Mouse (Mus musculus): ENCODE measurements around the gene Asb8. TPM values are rescaled to one million over a fixed set of nuclear protein-coding genes. Genes with fewer than 3 reads are reported as not detected.

The Asb8 gene
- total and polyA plus RNA-seq, 2 experiments, result 10.8 to 32.9 TPM

DNA sequence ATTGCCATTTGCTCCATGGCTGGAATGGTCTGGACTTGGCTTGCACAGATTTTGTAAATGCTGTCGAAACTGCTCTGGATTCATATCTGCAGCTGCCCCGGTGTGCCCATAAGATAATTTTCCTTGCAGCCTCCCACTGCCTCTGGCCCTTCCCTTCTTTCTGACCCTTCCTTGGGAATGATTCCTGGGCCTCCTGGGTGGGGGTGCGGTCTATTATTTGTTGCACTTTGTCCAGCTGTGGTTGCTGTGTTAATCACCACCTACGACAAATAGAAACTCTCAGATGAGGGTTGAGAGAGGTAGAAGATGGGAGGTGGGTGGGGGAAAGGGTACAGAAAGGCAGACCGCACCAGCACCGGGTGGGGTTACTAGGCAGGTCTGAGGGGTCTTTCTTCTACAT lies 58.2 kb downstream of the Asb8 start:
- 75% methylated on average over 6 of the region's 6 CpGs for WGBS
- no peaks in the 10 kb centered on the region for H3K27me3 ChIP-seq (ENCODE audit: control insufficient read depth, insufficient read depth, low read length)
- H3K79me2 ChIP-seq (ENCODE audit: control insufficient read depth, insufficient read depth, low read length), result no peaks in the 10 kb centered on the region
- H3K4me1 ChIP-seq (ENCODE audit: control insufficient read depth, insufficient read depth, low read length), result peaks cover 3% of the 10 kb centered on the region; the same call in 1 of the 2 replicates
- no peak overlapping the region for H3K27ac ChIP-seq (replicated peaks; ENCODE audit: insufficient read depth, low read depth, low read length)
- H3K36me3 ChIP-seq (ENCODE audit: control insufficient read depth, insufficient read depth, low read length), result no peaks in the 10 kb centered on the region
- no peak overlapping the region for H3K4me3 ChIP-seq (ENCODE audit: insufficient read depth, low read depth, low read length)
- no peak for DNase-seq (ENCODE audit: extremely low read depth, low read depth, low spot score)
- TF ChIP-seq POLR2A (IDR thresholded peaks at IDR 0.05; ENCODE audit: extremely low read depth, insufficient read depth, low read length) (no peak), CTCF (IDR thresholded peaks at IDR 0.05; ENCODE audit: low read depth, low read length) (no peak)
- no peak overlapping the region for H3K9ac ChIP-seq (ENCODE audit: low read depth, low read length)

DNA sequence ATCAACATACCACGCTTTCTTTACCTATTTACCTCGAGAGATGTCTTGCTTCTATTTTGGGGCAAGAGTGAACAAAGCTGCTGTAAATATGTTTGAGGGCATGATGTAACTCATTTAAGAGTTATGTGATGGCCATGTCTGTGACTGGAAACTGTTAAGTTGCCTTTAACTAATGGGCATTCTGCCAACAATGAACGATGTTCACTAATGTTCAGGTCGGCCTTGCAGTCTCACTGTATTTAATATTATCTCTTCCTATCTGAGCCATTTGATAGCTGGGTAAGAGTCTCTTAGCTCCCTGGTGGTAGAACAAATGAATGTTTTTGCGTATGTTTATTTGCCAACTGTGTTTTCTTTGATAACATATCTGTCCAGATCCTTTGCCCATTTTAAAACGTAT lies 58.9 kb downstream of the Asb8 start:
- Histone ChIP-seq H3K27ac (replicated peaks; ENCODE audit: insufficient read depth, low read depth, low read length) (no peak overlapping the region), H3K4me1 (ENCODE audit: control insufficient read depth, insufficient read depth, low read length) (peaks cover 3% of the 10 kb centered on the region; the same call in 1 of the 2 replicates), H3K79me2 (ENCODE audit: control insufficient read depth, insufficient read depth, low read length) (no peaks in the 10 kb centered on the region), H3K27me3 (ENCODE audit: control insufficient read depth, insufficient read depth, low read length) (no peaks in the 10 kb centered on the region), H3K4me3 (ENCODE audit: insufficient read depth, low read depth, low read length) (no peak overlapping the region), H3K36me3 (ENCODE audit: control insufficient read depth, insufficient read depth, low read length) (no peaks in the 10 kb centered on the region), H3K9ac (ENCODE audit: low read depth, low read length) (no peak overlapping the region)
- TF ChIP-seq POLR2A (IDR thresholded peaks at IDR 0.05; ENCODE audit: extremely low read depth, insufficient read depth, low read length) (no peak), CTCF (IDR thresholded peaks at IDR 0.05; ENCODE audit: low read depth, low read length) (no peak)
- 69% methylated on average over 6 of the region's 6 CpGs for whole genome bisulfite sequencing
- DNase-seq (ENCODE audit: extremely low read depth, low read depth, low spot score), result no peak

DNA sequence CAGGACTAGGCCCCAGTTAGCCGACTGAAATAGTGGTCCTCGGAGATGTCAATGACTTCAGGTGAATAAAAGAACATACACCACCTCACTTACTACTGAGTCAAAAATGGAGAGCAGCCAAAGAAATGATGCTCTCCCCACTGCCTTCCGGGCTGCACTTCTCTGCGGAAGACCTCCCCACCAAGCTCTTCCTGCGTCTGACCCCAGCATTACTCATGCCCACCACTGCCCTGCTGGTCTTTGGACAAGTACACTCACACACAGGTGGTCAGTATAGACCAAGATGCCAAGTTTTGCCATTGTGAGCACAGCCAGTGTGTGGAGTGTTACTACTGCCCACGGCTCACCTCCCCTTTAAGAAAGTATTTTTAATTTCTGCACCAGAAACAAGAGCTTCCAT lies 63.0 kb downstream of the Asb8 start:
- WGBS, result 89% methylated on average over 6 of the region's 6 CpGs

DNA sequence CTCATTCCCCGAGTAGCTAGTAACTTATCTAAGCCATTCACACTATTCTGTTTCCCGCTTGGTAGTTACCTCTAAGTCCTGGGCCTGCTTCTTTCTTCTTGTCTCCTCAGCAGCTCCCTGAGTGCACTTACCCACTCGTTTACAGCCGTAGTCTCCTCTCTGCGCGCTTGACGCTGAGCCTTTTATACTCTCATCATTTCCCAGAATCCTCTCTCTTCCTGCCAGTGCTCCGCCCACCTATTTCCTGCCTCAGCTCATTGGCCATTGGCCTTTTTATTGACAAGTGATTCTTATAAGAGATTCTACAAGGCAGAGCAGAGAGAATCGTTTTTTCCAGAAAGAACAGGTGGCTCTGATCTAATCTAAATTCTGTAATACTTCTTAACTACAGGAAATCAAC lies 66.9 kb downstream of the Asb8 start:
- no peak for DNase-seq (ENCODE audit: extremely low read depth, low read depth, low spot score)
- Histone ChIP-seq H3K27me3 (ENCODE audit: control insufficient read depth, insufficient read depth, low read length) (no peaks in the 10 kb centered on the region), H3K79me2 (ENCODE audit: control insufficient read depth, insufficient read depth, low read length) (no peaks in the 10 kb centered on the region), H3K4me1 (ENCODE audit: control insufficient read depth, insufficient read depth, low read length) (no peaks in the 10 kb centered on the region), H3K4me3 (ENCODE audit: insufficient read depth, low read depth, low read length) (no peak overlapping the region), H3K36me3 (ENCODE audit: control insufficient read depth, insufficient read depth, low read length) (no peaks in the 10 kb centered on the region), H3K27ac (replicated peaks; ENCODE audit: insufficient read depth, low read depth, low read length) (no peak overlapping the region), H3K9ac (ENCODE audit: low read depth, low read length) (no peak overlapping the region)
- 92% methylated on average over 9 of the region's 9 CpGs for WGBS
- TF ChIP-seq CTCF (IDR thresholded peaks at IDR 0.05; ENCODE audit: low read depth, low read length), result no peak
- no peak for TF ChIP-seq POLR2A (IDR thresholded peaks at IDR 0.05; ENCODE audit: extremely low read depth, insufficient read depth, low read length)

More for the DNA sequence above, 63.0 kb downstream of the Asb8 start:
- Histone ChIP-seq H3K27me3 (ENCODE audit: control insufficient read depth, insufficient read depth, low read length) (no peaks in the 10 kb centered on the region), H3K79me2 (ENCODE audit: control insufficient read depth, insufficient read depth, low read length) (no peaks in the 10 kb centered on the region), H3K36me3 (ENCODE audit: control insufficient read depth, insufficient read depth, low read length) (no peaks in the 10 kb centered on the region), H3K4me1 (ENCODE audit: control insufficient read depth, insufficient read depth, low read length) (no peaks in the 10 kb centered on the region), H3K4me3 (ENCODE audit: insufficient read depth, low read depth, low read length) (no peak overlapping the region), H3K9ac (ENCODE audit: low read depth, low read length) (no peak overlapping the region), H3K27ac (replicated peaks; ENCODE audit: insufficient read depth, low read depth, low read length) (no peak overlapping the region)
- TF ChIP-seq POLR2A (IDR thresholded peaks at IDR 0.05; ENCODE audit: extremely low read depth, insufficient read depth, low read length), result no peak
- no peak for TF ChIP-seq CTCF (IDR thresholded peaks at IDR 0.05; ENCODE audit: low read depth, low read length)
- no peak for DNase-seq (ENCODE audit: extremely low read depth, low read depth, low spot score)

DNA sequence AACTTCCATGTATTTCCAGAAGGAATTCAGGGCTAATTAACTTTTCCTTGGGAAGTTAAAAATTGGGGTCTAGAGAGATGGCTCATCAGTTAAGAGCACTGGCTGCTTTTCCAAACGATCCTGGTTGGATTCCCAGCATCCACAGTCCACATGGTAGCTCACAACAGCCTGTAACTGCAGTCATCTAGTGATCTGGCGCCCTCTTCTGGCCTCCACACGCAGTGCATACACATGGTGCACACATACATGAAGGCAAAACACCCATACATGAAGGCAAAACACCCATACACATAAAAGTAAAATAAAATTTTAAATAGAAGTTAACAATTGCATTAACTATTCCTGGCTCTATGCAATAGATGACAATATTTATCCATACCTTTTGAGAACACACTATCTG lies 68.5 kb downstream of the Asb8 start:
- no peaks in the 10 kb centered on the region for H3K27me3 ChIP-seq (ENCODE audit: control insufficient read depth, insufficient read depth, low read length)
- H3K79me2 ChIP-seq (ENCODE audit: control insufficient read depth, insufficient read depth, low read length), result no peaks in the 10 kb centered on the region
- H3K9ac ChIP-seq (ENCODE audit: low read depth, low read length), result no peak overlapping the region
- no peak overlapping the region for H3K4me3 ChIP-seq (ENCODE audit: insufficient read depth, low read depth, low read length)
- no peak for DNase-seq (ENCODE audit: extremely low read depth, low read depth, low spot score)
- H3K36me3 ChIP-seq (ENCODE audit: control insufficient read depth, insufficient read depth, low read length), result no peaks in the 10 kb centered on the region
- 59% methylated on average over 3 of the region's 3 CpGs for WGBS
- TF ChIP-seq CTCF (IDR thresholded peaks at IDR 0.05; ENCODE audit: low read depth, low read length) (peak; percentile 38; the same call in 1 of the 2 replicates), POLR2A (IDR thresholded peaks at IDR 0.05; ENCODE audit: extremely low read depth, insufficient read depth, low read length) (no peak)
- no peak overlapping the region for H3K27ac ChIP-seq (replicated peaks; ENCODE audit: insufficient read depth, low read depth, low read length)
- H3K4me1 ChIP-seq (ENCODE audit: control insufficient read depth, insufficient read depth, low read length), result peaks cover 3% of the 10 kb centered on the region; the same call in 1 of the 2 replicates

DNA sequence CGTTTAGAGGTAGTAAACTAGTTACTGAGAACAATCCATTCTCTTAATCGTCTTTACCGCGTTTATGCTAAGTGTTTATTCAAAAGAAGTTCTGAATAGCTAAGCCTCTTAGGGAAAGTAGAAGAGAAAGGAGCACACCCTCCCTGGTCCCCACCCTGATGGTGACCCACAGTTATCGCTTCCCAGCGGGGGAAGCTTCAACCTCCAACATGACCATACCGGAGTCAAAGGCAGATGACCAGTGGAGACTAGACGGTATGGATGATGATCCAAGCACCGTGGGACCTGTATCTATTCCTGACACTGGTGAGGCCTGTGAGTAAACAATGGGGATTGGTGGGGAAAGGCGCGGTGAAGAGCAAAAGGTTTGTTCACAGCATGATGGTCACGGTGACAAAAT lies 70.5 kb downstream of the Asb8 start:
- no peaks in the 10 kb centered on the region for H3K36me3 ChIP-seq (ENCODE audit: control insufficient read depth, insufficient read depth, low read length)
- H3K27me3 ChIP-seq (ENCODE audit: control insufficient read depth, insufficient read depth, low read length), result no peaks in the 10 kb centered on the region
- peaks cover 3% of the 10 kb centered on the region; the same call in 1 of the 2 replicates for H3K4me1 ChIP-seq (ENCODE audit: control insufficient read depth, insufficient read depth, low read length)
- H3K9ac ChIP-seq (ENCODE audit: low read depth, low read length), result no peak overlapping the region
- TF ChIP-seq POLR2A (IDR thresholded peaks at IDR 0.05; ENCODE audit: extremely low read depth, insufficient read depth, low read length), result no peak
- no peak for TF ChIP-seq CTCF (IDR thresholded peaks at IDR 0.05; ENCODE audit: low read depth, low read length)
- no peak overlapping the region for H3K4me3 ChIP-seq (ENCODE audit: insufficient read depth, low read depth, low read length)
- H3K79me2 ChIP-seq (ENCODE audit: control insufficient read depth, insufficient read depth, low read length), result peaks cover 2% of the 10 kb centered on the region; the same call in 1 of the 2 replicates
- no peak overlapping the region for H3K27ac ChIP-seq (replicated peaks; ENCODE audit: insufficient read depth, low read depth, low read length)
- 94% methylated on average over 12 of the region's 12 CpGs for WGBS
- DNase-seq (ENCODE audit: extremely low read depth, low read depth, low spot score), result no peak
